ENCODE assay signal across 15 mouse cellular contexts in the genomic region with DNA sequence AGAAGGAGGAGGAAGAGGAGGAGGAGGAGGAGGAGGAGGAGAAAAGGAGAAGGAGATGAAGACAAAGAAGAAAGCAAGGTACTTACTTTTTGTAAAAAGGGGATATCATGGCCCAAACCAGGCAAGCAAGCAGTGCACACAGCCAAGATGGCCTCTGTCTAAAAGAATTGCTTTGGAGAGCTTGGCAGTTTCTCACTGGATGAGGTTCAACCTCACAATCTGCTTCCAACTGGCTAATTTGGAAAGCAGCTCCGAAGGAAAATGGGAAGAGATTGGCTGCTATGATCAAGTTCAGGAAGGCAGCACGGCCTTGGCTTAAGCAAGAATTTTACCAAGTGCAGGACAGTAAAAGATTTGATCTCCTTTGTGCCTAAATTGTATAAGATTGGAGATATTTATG. TPM values are rescaled to one million over a fixed set of nuclear protein-coding genes. Genes with fewer than 3 reads are reported as not detected.
"Had no signal": no experiment of that assay in that cellular context is flagged by ENCODE, and none has a peak within 500 bp of the region (broad histone marks: within the 10 kb centered on the region; RNA-seq: fewer than 3 reads in every experiment).

No protein-coding gene starts in this region.

- H3K27ac ChIP-seq: left cerebral cortex, adult 2 months; limb, embryonic 10.5 days; liver, embryonic 15.5 days; macrophage; midbrain, embryonic 15.5 days; neural tube, embryonic 12.5 days; stomach, postnatal 0 days had no signal

- H3K4me2 ChIP-seq: liver, embryonic 11.5 days; liver, embryonic 15.5 days; midbrain, embryonic 11.5 days; midbrain, embryonic 15.5 days; neural tube, embryonic 12.5 days had no signal

- H3K4me3 ChIP-seq: left cerebral cortex, adult 2 months; limb, embryonic 10.5 days; liver, embryonic 15.5 days; megakaryocyte, embryonic 14.5 days; midbrain, embryonic 15.5 days; neural tube, embryonic 12.5 days had no signal

- ATAC-seq: lung, postnatal 0 days; midbrain, embryonic 15.5 days had no signal

- DNase-seq: lung, adult 2 months; thymus, postnatal 4 days had no signal

- H3K27me3 ChIP-seq: midbrain, embryonic 15.5 days; neural tube, embryonic 12.5 days had no signal

- H3K9me3 ChIP-seq: limb, embryonic 10.5 days; liver, embryonic 15.5 days; midbrain, embryonic 15.5 days had no signal

- H3K36me3 ChIP-seq: limb, embryonic 10.5 days; midbrain, embryonic 15.5 days; neural tube, embryonic 12.5 days had no signal

- H3K9ac ChIP-seq: liver, embryonic 15.5 days; midbrain, embryonic 15.5 days; neural tube, embryonic 12.5 days had no signal

RNA-seq across cellular contexts. Expression of a gene that starts 4.5 kb away (rescaled TPM):
- total RNA-seq: monocyte, adult 5-6 weeks; neutrophil, adult 5-6 weeks had no signal
- polyA plus RNA-seq: limb, embryonic 10.5 days; macrophage; midbrain, embryonic 11.5 days; neural tube, embryonic 12.5 days had no signal

RNA-seq across cellular contexts. Expression of a gene that starts 43.2 kb away (rescaled TPM):
- total RNA-seq: monocyte, adult 5-6 weeks had no signal
- polyA plus RNA-seq: midbrain, embryonic 11.5 days; midbrain, embryonic 15.5 days had no signal
